Mouse (Mus musculus) megakaryocyte, embryonic 14.5 days (primary cell): ENCODE data around the gene Cpvl. TPM values are rescaled to one million over a fixed set of nuclear protein-coding genes. Genes with fewer than 3 reads are reported as not detected.
A peak's percentile ranks its signal among the peaks of the same experiment; 100 is the strongest.

Experiments used
- H3K27me3 ChIP-seq: replicated peaks from 2 replicates; pipeline ENCODE3; 2012; ENCODE audit warnings: inconsistent platforms
- H3K36me3 ChIP-seq: replicated peaks from 2 replicates; pipeline ENCODE3; 2012; ENCODE audit warnings: low read length, inconsistent platforms, mixed read lengths
- H3K4me1 ChIP-seq: 2 replicates; pipeline ENCODE4 v1.6.1; 2012; ENCODE audit warnings: inconsistent platforms
- H3K4me3 ChIP-seq: replicated peaks from 2 replicates; pipeline ENCODE3; 2012; ENCODE audit warnings: moderate library complexity, mild to moderate bottlenecking, inconsistent platforms
- H3K9me3 ChIP-seq: 2 replicates; pipeline ENCODE4 v1.6.1; 2012; ENCODE audit warnings: inconsistent platforms
- FLI1 ChIP-seq: IDR thresholded peaks from 2 replicates; pipeline ENCODE4 v1.6.1; 2012; ENCODE audit warnings: low read length, inconsistent platforms, mixed read lengths
- GATA1 ChIP-seq: IDR thresholded peaks from 3 replicates; pipeline ENCODE4 v1.6.1; 2012; ENCODE audit warnings: mixed read lengths, low read length, inconsistent platforms, borderline replicate concordance
- polyA plus RNA-seq: library from polyadenylated mRNA; stranded (reverse); fragments of >175 nt; gene quantifications from 2 replicates; pipeline ENCODE4 v1.2.3, GENCODE M21; 2012; ENCODE audit warnings: low replicate concordance; ENCODE audit not compliant: insufficient read depth

Gene Cpvl
- polyA plus RNA-seq, 1 experiment = not detected

- Histone ChIP-seq H3K36me3 (no peaks in the 10 kb centered on the region), H3K9me3 (no peaks in the 10 kb centered on the region), H3K27me3 (peaks cover 30% of the 10 kb centered on the region), H3K4me3 (peak overlapping the region; percentile 62), H3K4me1 (peaks cover 5% of the 10 kb centered on the region)
- TF ChIP-seq GATA1 (no peak), FLI1 (no peak)
Observed at GRCm38 (mm10) chr6:53880530-53881234, 97.8 kb downstream of the Cpvl start.

DNA sequence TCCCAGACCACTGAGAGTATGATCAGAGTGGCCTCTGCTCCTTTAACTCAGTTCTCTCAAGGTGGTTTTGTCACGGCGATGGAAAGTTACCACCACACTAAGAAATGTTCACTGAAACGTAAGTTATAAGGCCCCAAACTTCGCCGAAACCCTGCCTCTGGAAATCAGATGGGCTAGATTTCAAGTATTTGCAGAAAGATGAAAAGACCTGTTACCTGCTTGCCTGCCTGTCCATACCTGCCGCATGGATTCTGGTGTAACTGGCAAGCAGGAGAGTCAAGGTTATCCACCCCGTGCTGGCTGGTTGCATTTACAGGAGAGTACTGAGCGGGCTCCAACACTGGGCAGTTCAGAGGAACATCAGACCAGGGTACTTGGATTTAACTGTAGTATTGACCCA is 98.9 kb downstream of the Cpvl start:
- Histone ChIP-seq H3K9me3 (no peaks in the 10 kb centered on the region), H3K36me3 (no peaks in the 10 kb centered on the region), H3K4me3 (no peak overlapping the region), H3K27me3 (peaks cover 31% of the 10 kb centered on the region), H3K4me1 (peaks cover 5% of the 10 kb centered on the region)
- no peak for TF ChIP-seq GATA1
- no peak for TF ChIP-seq FLI1

DNA sequence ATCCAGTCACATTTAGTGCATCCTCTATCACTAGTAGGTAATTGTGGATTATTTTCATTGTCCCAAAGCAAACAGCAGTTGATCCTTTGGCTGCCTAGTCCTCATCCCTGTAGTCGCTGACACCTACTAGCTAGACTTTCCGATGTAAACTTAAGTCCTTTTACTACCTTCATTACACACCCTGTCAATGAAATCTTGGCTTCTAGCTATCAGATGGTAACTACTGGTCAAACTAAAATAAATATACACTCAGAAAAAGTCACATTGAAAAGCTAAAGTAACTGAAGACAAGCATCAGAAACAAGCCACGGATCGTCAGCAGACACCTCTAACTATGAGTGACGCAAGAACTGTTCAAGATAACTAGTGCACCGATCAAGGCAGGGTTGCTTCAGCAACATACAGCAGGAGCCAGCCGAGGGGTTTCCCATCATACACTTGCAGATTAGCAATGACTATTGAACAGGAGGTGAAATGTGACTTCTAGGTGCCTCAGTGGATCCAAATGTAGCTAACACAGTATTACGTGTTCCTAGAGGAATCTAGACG is 103.5 kb downstream of the Cpvl start:
- no peak overlapping the region for H3K4me3 ChIP-seq

DNA sequence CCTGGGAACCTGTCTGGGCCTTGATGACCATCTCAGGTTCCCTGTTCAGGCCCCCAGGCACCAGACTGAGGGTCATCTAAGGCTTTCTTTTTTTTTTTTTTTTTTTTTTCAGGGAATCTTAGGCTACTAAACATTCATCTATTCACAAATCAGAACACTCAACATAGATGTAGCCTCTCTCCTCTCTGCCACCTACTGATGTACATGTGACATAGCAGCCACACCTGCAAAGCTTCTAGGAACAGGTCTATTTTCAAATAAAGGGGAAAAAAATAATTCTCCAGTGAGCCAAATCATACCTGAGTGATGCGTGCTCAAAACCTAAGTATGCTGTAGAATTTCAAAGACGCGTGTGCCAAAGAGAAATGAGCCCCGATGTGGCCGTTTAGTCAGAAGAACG is 106.6 kb downstream of the Cpvl start:
- TF ChIP-seq FLI1 (no peak), GATA1 (no peak)
- no peaks in the 10 kb centered on the region for H3K36me3 ChIP-seq
- no peaks in the 10 kb centered on the region for H3K4me1 ChIP-seq
- H3K4me3 ChIP-seq = no peak overlapping the region
- H3K9me3 ChIP-seq = peaks cover 5% of the 10 kb centered on the region
- peaks cover 26% of the 10 kb centered on the region for H3K27me3 ChIP-seq

More for the DNA sequence above, 103.5 kb downstream of the Cpvl start:
- no peak for TF ChIP-seq FLI1
- no peak for TF ChIP-seq GATA1
- H3K9me3 ChIP-seq = no peaks in the 10 kb centered on the region
- H3K27me3 ChIP-seq = peaks cover 31% of the 10 kb centered on the region
- no peaks in the 10 kb centered on the region for H3K4me1 ChIP-seq
- no peaks in the 10 kb centered on the region for H3K36me3 ChIP-seq

DNA sequence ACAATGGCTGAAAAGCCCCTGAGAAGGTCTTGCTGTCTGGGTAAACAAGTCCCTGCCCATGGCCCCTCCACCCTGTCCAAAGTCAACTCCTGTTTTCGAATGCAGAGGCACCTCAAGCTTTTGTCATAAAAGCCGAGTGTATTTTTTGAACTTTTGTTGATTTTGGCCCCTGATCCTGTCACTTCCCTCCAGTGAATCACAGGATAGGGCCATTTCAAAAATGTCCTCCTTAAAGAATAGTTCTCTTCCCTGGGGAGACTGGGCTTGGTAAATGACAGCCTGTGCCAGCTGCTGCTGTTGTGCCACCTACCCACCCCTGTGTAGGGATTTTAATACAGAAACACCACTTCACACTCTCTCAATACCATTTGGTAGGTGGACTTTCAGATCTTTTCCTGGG is 115.5 kb downstream of the Cpvl start:
- TF ChIP-seq FLI1 = no peak
- no peak for TF ChIP-seq GATA1
- Histone ChIP-seq H3K4me3 (no peak overlapping the region), H3K36me3 (no peaks in the 10 kb centered on the region)

DNA sequence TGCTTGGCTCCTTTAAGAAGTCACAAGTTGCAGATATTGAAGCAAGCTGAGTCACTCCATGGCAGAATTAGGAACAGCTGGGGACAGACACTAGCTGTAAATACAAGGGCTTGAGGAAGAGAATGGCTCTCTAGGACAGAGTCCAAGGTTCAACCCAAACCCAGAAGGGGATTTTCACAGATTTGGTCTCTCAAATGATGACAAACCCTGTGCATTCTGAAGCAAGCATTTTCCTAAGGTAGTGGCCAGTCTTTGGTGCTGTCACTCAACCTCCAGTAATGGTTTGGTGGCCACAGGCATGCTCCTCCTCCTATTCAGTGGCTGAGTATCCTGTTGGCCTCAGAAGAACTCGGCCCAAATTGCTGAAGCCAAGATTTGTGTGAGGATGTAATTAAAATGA is 119.4 kb downstream of the Cpvl start:
- Histone ChIP-seq H3K9me3 (no peaks in the 10 kb centered on the region), H3K27me3 (peaks cover 16% of the 10 kb centered on the region), H3K36me3 (no peaks in the 10 kb centered on the region), H3K4me1 (peaks cover 4% of the 10 kb centered on the region; the same call in 1 of the 2 replicates), H3K4me3 (no peak overlapping the region)
- no peak for TF ChIP-seq FLI1
- no peak for TF ChIP-seq GATA1

More for the DNA sequence above, 115.5 kb downstream of the Cpvl start:
- Histone ChIP-seq H3K4me1 (peaks cover 4% of the 10 kb centered on the region; the same call in 1 of the 2 replicates), H3K9me3 (no peaks in the 10 kb centered on the region), H3K27me3 (peaks cover 18% of the 10 kb centered on the region)

- TF ChIP-seq FLI1 (no peak), GATA1 (no peak)
- no peaks in the 10 kb centered on the region for H3K36me3 ChIP-seq
- peaks cover 19% of the 10 kb centered on the region for H3K27me3 ChIP-seq
- peaks cover 4% of the 10 kb centered on the region; the same call in 1 of the 2 replicates for H3K4me1 ChIP-seq
- H3K4me3 ChIP-seq = no peak overlapping the region
- no peaks in the 10 kb centered on the region for H3K9me3 ChIP-seq
Observed at GRCm38 (mm10) chr6:53857822-53858221, 120.6 kb downstream of the Cpvl start.

DNA sequence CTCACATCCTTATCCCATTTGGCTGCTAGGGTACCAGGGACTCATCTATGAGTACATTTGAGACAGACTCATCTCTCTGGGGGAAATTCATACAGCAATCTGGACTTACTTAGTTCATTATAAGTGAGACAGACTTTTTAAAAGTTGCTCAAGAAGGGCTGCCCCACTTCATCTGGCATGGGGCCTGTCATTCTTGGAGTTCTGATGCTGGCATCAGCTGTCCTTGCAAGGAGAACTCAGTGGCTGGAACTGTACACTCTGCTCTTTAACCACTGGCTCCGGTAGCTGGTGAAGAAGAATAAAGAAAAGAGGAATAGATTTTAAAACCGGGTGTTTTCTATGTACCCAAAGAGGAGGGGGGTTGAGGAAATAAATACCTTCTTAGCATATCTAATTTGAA is 121.7 kb downstream of the Cpvl start:
- Histone ChIP-seq H3K4me3 (no peak overlapping the region), H3K36me3 (no peaks in the 10 kb centered on the region), H3K27me3 (peaks cover 21% of the 10 kb centered on the region), H3K4me1 (peaks cover 4% of the 10 kb centered on the region; the same call in 1 of the 2 replicates), H3K9me3 (no peaks in the 10 kb centered on the region)
- TF ChIP-seq FLI1 (no peak), GATA1 (no peak)

GRCm38 (mm10) chr6:53854971-53855856 is 123.3 kb downstream of the Cpvl start:
- TF ChIP-seq FLI1 = no peak
- TF ChIP-seq GATA1 = no peak
- H3K4me1 ChIP-seq = peaks cover 4% of the 10 kb centered on the region; the same call in 1 of the 2 replicates
- H3K4me3 ChIP-seq = no peak overlapping the region
- no peaks in the 10 kb centered on the region for H3K36me3 ChIP-seq
- peaks cover 18% of the 10 kb centered on the region for H3K27me3 ChIP-seq
- H3K9me3 ChIP-seq = no peaks in the 10 kb centered on the region

- no peaks in the 10 kb centered on the region for H3K36me3 ChIP-seq
- H3K9me3 ChIP-seq = no peaks in the 10 kb centered on the region
- peaks cover 3% of the 10 kb centered on the region; the same call in 1 of the 2 replicates for H3K4me1 ChIP-seq
- no peak overlapping the region for H3K4me3 ChIP-seq
- peaks cover 17% of the 10 kb centered on the region for H3K27me3 ChIP-seq
- TF ChIP-seq FLI1 (no peak), GATA1 (no peak)
Observed at GRCm38 (mm10) chr6:53854226-53854625, 124.2 kb downstream of the Cpvl start.
